ENCODE assay signal across 8 mouse cellular contexts in the genomic region with DNA sequence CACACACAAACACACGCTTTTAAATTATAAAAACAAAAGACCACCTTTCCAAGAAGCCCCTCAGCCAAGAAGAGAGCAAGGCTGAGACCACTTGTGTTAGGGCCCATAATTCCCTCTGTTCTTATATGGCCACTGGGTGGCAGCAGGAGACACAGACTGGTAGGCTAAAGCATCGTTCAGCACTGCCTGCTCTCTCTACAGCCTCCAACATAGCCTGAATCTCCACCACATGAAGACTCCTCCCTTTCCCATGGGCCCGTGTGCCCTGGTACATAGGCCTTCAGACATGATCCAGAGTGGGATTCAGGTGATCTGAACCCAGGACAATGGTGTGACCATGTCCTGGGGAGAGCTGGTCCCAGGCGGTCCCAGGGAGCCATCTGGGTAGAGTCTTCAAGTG. TPM values are rescaled to one million over a fixed set of nuclear protein-coding genes. Genes with fewer than 3 reads are reported as not detected.
DNase-seq lines count a peak whose midpoint lies in the region; ATAC-seq and TF ChIP-seq lines count a peak whose summit lies in the region.

No protein-coding gene starts in this region.

- peak; percentile 64 to 75 (median 74) for TF ChIP-seq CTCF in MEL (IDR thresholded peaks at IDR 0.05 in 2 of 3, conservative IDR thresholded peaks at IDR 0.05 in 1 of 3; ENCODE audit: control insufficient read depth in 1 of 3, insufficient read depth in 1 of 3, low read depth in 2 of 3, low read length in 3 of 3, poor library complexity in 1 of 3, severe bottlenecking in 1 of 3)

- no peaks in the 10 kb centered on the region for H3K27me3 ChIP-seq in MEL (ENCODE audit: control insufficient read depth in 1 of 2, insufficient read depth in 2 of 2, low read length in 2 of 2)
- no peaks in the 10 kb centered on the region for H3K27me3 ChIP-seq in heart, embryonic 15.5 days
- no peaks in the 10 kb centered on the region for H3K27me3 ChIP-seq in liver, embryonic 12.5 days (replicated peaks)

- peak; percentile 58 for TF ChIP-seq RAD21 in MEL (IDR thresholded peaks at IDR 0.05; ENCODE audit: low read depth, low read length)

- no peak for TF ChIP-seq POLR2A in MEL (IDR thresholded peaks at IDR 0.05; ENCODE audit: control insufficient read depth in 1 of 2, insufficient read depth in 1 of 2, low read depth in 1 of 2, low read length in 2 of 2, poor library complexity in 1 of 2)

- H3K4me3 ChIP-seq in MEL (ENCODE audit: control insufficient read depth in 1 of 2, insufficient read depth in 1 of 2, low read depth in 2 of 2, low read length in 2 of 2) = no peak overlapping the region
- H3K4me3 ChIP-seq in heart, embryonic 15.5 days = no peak overlapping the region
- H3K4me3 ChIP-seq in liver, embryonic 12.5 days = no peak overlapping the region

- no peaks in the 10 kb centered on the region for H3K4me1 ChIP-seq in MEL (ENCODE audit: control insufficient read depth in 1 of 2, insufficient read depth in 2 of 2, low read length in 2 of 2)
- 0 out of 2 replicates have a peak, but pooled peaks cover 7% of the 10 kb centered on the region for H3K4me1 ChIP-seq in heart, embryonic 15.5 days (replicated peaks)
- H3K4me1 ChIP-seq in liver, embryonic 12.5 days = no peaks in the 10 kb centered on the region

- DNase-seq in B cell, adult 2 months = peak; percentile 31 to 40
- DNase-seq in MEL (ENCODE audit: low read depth, low spot score) = peak; percentile 50
- peak; percentile 84 for DNase-seq in embryo, embryonic 10.5 days (ENCODE audit: low spot score)
- DNase-seq in kidney, postnatal 10 days = peak; percentile 82
- DNase-seq in neural tube, embryonic 10.5 days (ENCODE audit: extremely low spot score, low spot score) = peak; percentile 57
- no peak for DNase-seq in yolk sac, embryonic 10.5 days (ENCODE audit: low spot score)

- H3K79me2 ChIP-seq in MEL (ENCODE audit: control insufficient read depth, insufficient read depth, low read length, poor library complexity) = no peaks in the 10 kb centered on the region

- H3K4me2 ChIP-seq in heart, embryonic 15.5 days = no peak overlapping the region
- no peak overlapping the region for H3K4me2 ChIP-seq in liver, embryonic 12.5 days

- TF ChIP-seq EP300 in MEL (IDR thresholded peaks at IDR 0.05; ENCODE audit: low read depth in 1 of 2, low read length in 2 of 2) = no peak

- H3K36me3 ChIP-seq in MEL (ENCODE audit: control insufficient read depth in 1 of 2, insufficient read depth in 2 of 2, low read length in 2 of 2) = peaks cover 0 to 8% of the 10 kb centered on the region in 2 experiments; a peak in 2 of 4 replicates
- H3K36me3 ChIP-seq in heart, embryonic 15.5 days = peaks cover 26% of the 10 kb centered on the region
- peaks cover 30% of the 10 kb centered on the region for H3K36me3 ChIP-seq in liver, embryonic 12.5 days

- peak; percentile 53; the same call in 1 of the 2 replicates for ATAC-seq in heart, embryonic 15.5 days (replicated peaks; ENCODE audit: insufficient number of reproducible peaks, insufficient read depth, low FRiP score, low read depth)
- peak; percentile 31; the same call in 1 of the 2 replicates for ATAC-seq in liver, embryonic 12.5 days

- no peak overlapping the region for H3K27ac ChIP-seq in MEL (ENCODE audit: control insufficient read depth, low read depth, low read length)
- no peak overlapping the region for H3K27ac ChIP-seq in heart, embryonic 15.5 days
- no peak overlapping the region for H3K27ac ChIP-seq in liver, embryonic 12.5 days

- no peak overlapping the region for H3K9ac ChIP-seq in MEL (ENCODE audit: control insufficient read depth, low read depth, low read length, poor library complexity, severe bottlenecking)
- no peak overlapping the region for H3K9ac ChIP-seq in heart, embryonic 15.5 days
- no peak overlapping the region for H3K9ac ChIP-seq in liver, embryonic 12.5 days

- WGBS in heart, embryonic 15.5 days = 24% methylated on average over 4 of the region's 4 CpGs
- WGBS in liver, embryonic 12.5 days (ENCODE audit: insufficient replicate concordance) = 30% methylated on average over 4 of the region's 4 CpGs

- no peaks in the 10 kb centered on the region for H3K9me3 ChIP-seq in MEL (replicated peaks; ENCODE audit: insufficient read depth, low read length)
- H3K9me3 ChIP-seq in heart, embryonic 15.5 days (replicated peaks) = no peaks in the 10 kb centered on the region
- no peaks in the 10 kb centered on the region for H3K9me3 ChIP-seq in liver, embryonic 12.5 days (replicated peaks)

TF ChIP-seq in MEL, 35 proteins besides CTCF, POLR2A, EP300 and RAD21:
- TF ChIP-seq SMC3 (IDR thresholded peaks at IDR 0.05; ENCODE audit: low read depth, low read length) = peak; percentile 75
- no peak for TF ChIP-seq MXI1 (IDR thresholded peaks at IDR 0.05; ENCODE audit: low read depth, low read length)
TF ChIP-seq in MEL: peak in this region for 1.

RNA-seq across cellular contexts. Expression of gene Myl3, which starts 24.9 kb away (rescaled TPM):
- not detected in 2 replicates for total RNA-seq in MEL (2012; rRNA removed)
- not detected for polyA plus RNA-seq in MEL (2012; ENCODE audit: insufficient read depth in 1 of 2, insufficient read length in 2 of 2, low read depth in 1 of 2, low replicate concordance in 2 of 2, missing spikeins in 1 of 2)
- 3,797 and 4,490 TPM in 2 replicates for polyA plus RNA-seq in heart, embryonic 15.5 days (2015; fragmentation: Nextera tagmentation; extraction: Ambion mirVana)
- polyA plus RNA-seq in liver, embryonic 12.5 days (2016; fragmentation: Nextera tagmentation; extraction: Ambion mirVana) = 0.48 and 1.6 TPM in 2 replicates

RNA-seq across cellular contexts. Expression of gene Pth1r, which starts 30.2 kb away (rescaled TPM):
- total RNA-seq in MEL (2012; rRNA removed) = 0.15 and 0.33 TPM in 2 replicates
- polyA plus RNA-seq in MEL (2012; ENCODE audit: insufficient read depth in 1 of 2, insufficient read length in 2 of 2, low read depth in 1 of 2, low replicate concordance in 2 of 2, missing spikeins in 1 of 2) = under 1 TPM in 1 of 2 experiments, not detected in 1; 0.77 TPM
- polyA plus RNA-seq in heart, embryonic 15.5 days (2015; fragmentation: Nextera tagmentation; extraction: Ambion mirVana) = 23.2 and 26.1 TPM in 2 replicates
- polyA plus RNA-seq in liver, embryonic 12.5 days (2016; fragmentation: Nextera tagmentation; extraction: Ambion mirVana) = 7.8 and 9.1 TPM in 2 replicates

Comparison
In these comparisons a context has a peak if more than half of its experiments do, and no peak if none do; other contexts are left out.
1. RNA of gene Myl3, which starts 24.9 kb away (polyA plus RNA-seq): 3,797 to 4,490 TPM in heart, embryonic 15.5 days; 0.48 to 1.6 TPM in liver, embryonic 12.5 days and not detected in MEL; every median in the first group is over 1,000 times any median in the second.